Mouse (Mus musculus): ENCODE measurements around the gene Tgm2. TPM values are rescaled to one million over a fixed set of nuclear protein-coding genes. Genes with fewer than 3 reads are reported as not detected.

Tgm2 gene
- 52.7 and 67.4 TPM in 2 replicates for polyA plus RNA-seq (2012; rRNA removed; ENCODE audit: low replicate concordance)

DNA sequence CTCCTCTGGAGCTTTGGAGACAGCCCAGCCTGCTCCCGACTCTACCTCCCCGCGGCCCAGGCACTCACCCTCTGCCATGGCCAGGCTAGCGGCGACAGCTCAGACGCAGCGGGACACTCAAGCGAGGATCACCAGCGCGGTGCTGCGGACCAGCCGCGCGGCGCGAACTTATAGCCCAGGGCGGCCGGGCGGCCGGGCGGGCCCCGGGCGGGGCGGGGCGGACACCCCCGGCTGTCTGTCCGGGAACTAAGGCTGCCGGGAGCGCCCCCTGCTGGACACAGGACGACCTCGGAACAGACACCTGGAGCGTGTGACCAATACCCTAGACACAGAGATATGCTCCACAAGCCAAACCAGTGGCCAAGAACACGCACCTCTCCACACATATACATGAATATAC, at the start of gene Tgm2:
TSS of gene Tgm2 (minus strand) at position 214 of the 400 bp plus-strand sequence.

Other genes starting within 250 kb of the Tgm2 start
- gene Vstm2l, start 231.8 kb downstream of the Tgm2 start, polyA plus RNA-seq (2012; rRNA removed; ENCODE audit: low replicate concordance): 5.0 and 11.3 TPM in 2 replicates
- gene Tti1, start 118.0 kb downstream of the Tgm2 start, polyA plus RNA-seq (2012; rRNA removed; ENCODE audit: low replicate concordance): 5.7 and 7.2 TPM in 2 replicates
- 11.7 and 14.4 TPM in 2 replicates for gene Rprd1b, start 117.9 kb downstream of the Tgm2 start, polyA plus RNA-seq (2012; rRNA removed; ENCODE audit: low replicate concordance)
- gene D630003M21Rik, start 82.8 kb upstream of the Tgm2 start, polyA plus RNA-seq (2012; rRNA removed; ENCODE audit: low replicate concordance): 1.5 and 2.1 TPM in 2 replicates
- gene Bpi, start 111.7 kb upstream of the Tgm2 start, polyA plus RNA-seq (2012; rRNA removed; ENCODE audit: low replicate concordance): not detected in 2 replicates
- 2.2 and 3.5 TPM in 2 replicates for gene Lbp, start 160.1 kb upstream of the Tgm2 start, polyA plus RNA-seq (2012; rRNA removed; ENCODE audit: low replicate concordance)
- gene Snhg11, start 229.2 kb upstream of the Tgm2 start, polyA plus RNA-seq (2012; rRNA removed; ENCODE audit: low replicate concordance): 0.59 and 2.2 TPM in 2 replicates

Measured in duodenum, adult 2 months (tissue).